Mouse (Mus musculus): Measurements from ENCODE around the gene Myo18b.

Gene Myo18b

DNA sequence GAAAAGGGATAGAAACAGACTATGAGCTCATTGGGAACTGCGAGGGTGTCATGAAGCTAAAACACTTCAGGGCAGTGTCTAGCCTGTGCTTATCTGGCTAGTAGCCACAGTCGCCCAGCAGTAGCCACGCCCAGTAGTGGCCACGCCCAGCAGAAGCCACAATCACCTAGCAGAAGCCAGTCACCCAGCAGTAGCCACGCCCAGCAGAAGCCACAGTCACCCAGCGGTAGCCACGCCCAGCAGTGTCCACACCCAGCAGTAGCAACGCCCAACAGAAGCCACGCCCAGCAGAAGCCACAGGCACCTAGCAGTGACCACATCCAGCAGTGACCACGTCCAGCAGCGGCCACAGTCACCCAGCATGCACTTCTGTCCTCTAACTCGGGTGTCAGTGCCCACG is 255.5 kb downstream of the Myo18b start:
- in situ Hi-C loops (cut with MboI; ENCODE audit: low sequenced_read_pairs), result no loop called here

Data from CH12F3 (cell line).